Mouse (Mus musculus) liver, embryonic 11.5 days (tissue): ENCODE results near the gene Gbe1. TPM values are rescaled to one million over a fixed set of nuclear protein-coding genes. Genes with fewer than 3 reads are reported as not detected.

Source experiments
- ATAC-seq: fragments of 200-750 bp; cut with Nextera tagmentation; replicated peaks from 2 replicates; pipeline ENCODE4 v1.8.0; 2017; ENCODE audit warnings: moderate number of reproducible peaks, mild to moderate bottlenecking, moderate TSS enrichment, moderate library complexity; ENCODE audit not compliant: low FRiP score
- DNase-seq: peaks from one replicate; pipeline ENCODE4 v3.0.0-alpha.2; 2017; ENCODE audit warnings: low spot score
- H3K27ac ChIP-seq: fragments of 300-500 bp; sonication (generic); 2 replicates; pipeline ENCODE4 v1.5.1; 2014; ENCODE audit warnings: mild to moderate bottlenecking, low read depth, low read length, control low read depth
- H3K27me3 ChIP-seq: fragments of 300-500 bp; sonication (generic); replicated peaks from 2 replicates; pipeline ENCODE4 v1.6.1; 2014; ENCODE audit warnings: low read length, mixed read lengths; ENCODE audit not compliant: control insufficient read depth, insufficient read depth
- H3K36me3 ChIP-seq: fragments of 300-500 bp; sonication (generic); 2 replicates; pipeline ENCODE4 v1.6.1; 2014; ENCODE audit warnings: mild to moderate bottlenecking, low read length, moderate library complexity, mixed read lengths; ENCODE audit not compliant: control insufficient read depth, insufficient read depth
- H3K4me1 ChIP-seq: fragments of 300-500 bp; sonication (generic); replicated peaks from 2 replicates; pipeline ENCODE4 v1.6.1; 2014; ENCODE audit warnings: low read length, mixed read lengths; ENCODE audit not compliant: control insufficient read depth, insufficient read depth
- H3K4me2 ChIP-seq: fragments of 300-500 bp; sonication (generic); 2 replicates; pipeline ENCODE4 v1.6.1; 2014; ENCODE audit warnings: mild to moderate bottlenecking, control low read depth, moderate library complexity
- H3K4me3 ChIP-seq: fragments of 300-500 bp; sonication (generic); 2 replicates; pipeline ENCODE4 v1.5.1; 2014; ENCODE audit warnings: low read depth, low read length, control low read depth
- H3K9ac ChIP-seq: fragments of 300-500 bp; sonication (generic); 2 replicates; pipeline ENCODE4 v1.6.1; 2014; ENCODE audit warnings: low read depth, low read length, control low read depth
- H3K9me3 ChIP-seq: fragments of 300-500 bp; sonication (generic); 2 replicates; pipeline ENCODE4 v1.6.1; 2016; ENCODE audit warnings: low read length, inconsistent platforms, mixed read lengths; ENCODE audit not compliant: control insufficient read depth
- WGBS: fragments of 180-500 bp; shearing (Covaris S2); extraction: QIAGEN DNeasy Blood & Tissue Kit; methylation state at CpG from one replicate; pipeline ENCODE4 v1.1.7; 2014; 5-methylcytosine and 5-hydroxymethylcytosine counted together
- polyA plus RNA-seq: library from polyadenylated mRNA; unstranded; fragments of >200 nt; fragmentation: Nextera tagmentation; extraction: Ambion mirVana; gene quantifications from 2 replicates; pipeline ENCODE4 v1.2.1, GENCODE M21; 2014

Gene Gbe1
- polyA plus RNA-seq, 1 experiment from 2014 or later = 9.4 TPM

GRCm38 (mm10) chr16:70562574-70562973 is 248.8 kb downstream of the Gbe1 start:
- DNase-seq (no peak), ATAC-seq (no peak)
- H3K36me3 ChIP-seq = no peaks in the 10 kb centered on the region
- H3K9me3 ChIP-seq = no peaks in the 10 kb centered on the region
- H3K4me2 ChIP-seq = no peak overlapping the region
- WGBS = 84% methylated on average over 8 of the region's 8 CpGs
- no peaks in the 10 kb centered on the region for H3K27me3 ChIP-seq
- H3K4me3 ChIP-seq = no peak overlapping the region
- H3K4me1 ChIP-seq = no peaks in the 10 kb centered on the region
- no peak overlapping the region for H3K27ac ChIP-seq
- H3K9ac ChIP-seq = no peak overlapping the region

DNA sequence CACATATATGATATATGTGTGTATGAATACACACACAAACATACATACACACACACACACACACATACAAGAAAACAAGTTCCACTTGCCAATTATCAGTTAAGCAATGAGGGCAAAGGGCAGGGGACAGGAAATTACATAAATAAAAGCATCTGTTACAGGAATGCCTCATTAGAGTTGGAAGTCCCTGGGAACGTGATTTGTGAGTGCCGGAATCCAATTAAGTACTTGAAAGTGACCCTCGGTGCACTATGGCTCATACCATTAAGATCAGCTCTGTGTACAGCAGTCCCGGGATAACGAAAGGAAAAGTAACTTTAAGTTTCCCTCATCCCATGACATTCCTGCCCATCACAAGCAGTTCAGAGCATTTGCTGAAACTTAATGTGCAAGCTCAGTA is 249.7 kb downstream of the Gbe1 start:
- no peak for DNase-seq

GRCm38 (mm10) chr16:70568341-70569265 is 254.9 kb downstream of the Gbe1 start:
- 62% methylated on average over 23 of the region's 23 CpGs for WGBS
- DNase-seq = no peak
- H3K9ac ChIP-seq = no peak overlapping the region

More for the DNA sequence above, 249.7 kb downstream of the Gbe1 start:
- ATAC-seq = no peak
- H3K4me3 ChIP-seq = no peak overlapping the region
- H3K27me3 ChIP-seq = no peaks in the 10 kb centered on the region
- H3K4me2 ChIP-seq = no peak overlapping the region
- no peaks in the 10 kb centered on the region for H3K9me3 ChIP-seq
- 75% methylated on average over 5 of the region's 5 CpGs for WGBS
- H3K4me1 ChIP-seq = no peaks in the 10 kb centered on the region
- no peak overlapping the region for H3K9ac ChIP-seq
- H3K36me3 ChIP-seq = no peaks in the 10 kb centered on the region
- H3K27ac ChIP-seq = no peak overlapping the region

DNA sequence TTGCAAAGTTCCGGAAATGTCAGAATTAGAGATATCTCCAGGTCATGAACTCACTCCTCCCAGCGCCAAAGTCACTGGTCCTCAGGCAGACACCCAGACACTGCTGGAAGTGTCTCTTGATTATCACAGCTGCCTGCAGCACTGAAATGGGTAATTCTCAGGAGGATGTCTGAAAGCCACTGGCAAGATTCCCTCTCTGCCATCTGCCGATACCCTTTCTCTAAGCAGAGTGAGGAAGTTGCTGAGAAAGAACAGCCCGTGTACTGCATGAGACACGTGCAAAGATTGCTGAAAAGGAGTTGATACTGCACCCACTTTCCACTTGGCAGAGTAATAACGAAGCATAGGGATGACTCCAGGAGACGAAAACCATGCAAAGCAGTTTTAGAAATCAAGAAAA is 272.2 kb downstream of the Gbe1 start:
- WGBS = no CpG with 5 or more reads among the region's 7 CpGs
- H3K9ac ChIP-seq = no peak overlapping the region
- H3K4me1 ChIP-seq = no peaks in the 10 kb centered on the region
- no peak overlapping the region for H3K4me2 ChIP-seq
- no peaks in the 10 kb centered on the region for H3K27me3 ChIP-seq
- DNase-seq (no peak), ATAC-seq (no peak)
- H3K9me3 ChIP-seq = no peaks in the 10 kb centered on the region
- H3K4me3 ChIP-seq = no peak overlapping the region
- no peak overlapping the region for H3K27ac ChIP-seq
- no peaks in the 10 kb centered on the region for H3K36me3 ChIP-seq

More at GRCm38 (mm10) chr16:70568341-70569265, 254.9 kb downstream of the Gbe1 start:
- Histone ChIP-seq H3K27me3 (no peaks in the 10 kb centered on the region), H3K9me3 (no peaks in the 10 kb centered on the region), H3K36me3 (no peaks in the 10 kb centered on the region), H3K4me3 (no peak overlapping the region), H3K4me1 (no peaks in the 10 kb centered on the region), H3K4me2 (no peak overlapping the region), H3K27ac (no peak overlapping the region)
- ATAC-seq = peak; percentile 26; the same call in 1 of the 2 replicates

GRCm38 (mm10) chr16:70602326-70602725 is 288.6 kb downstream of the Gbe1 start:
- H3K27me3 ChIP-seq = no peaks in the 10 kb centered on the region
- DNase-seq (no peak), ATAC-seq (no peak)
- no peak overlapping the region for H3K27ac ChIP-seq
- H3K4me3 ChIP-seq = no peak overlapping the region
- H3K9me3 ChIP-seq = no peaks in the 10 kb centered on the region
- no peak overlapping the region for H3K4me2 ChIP-seq
- no peaks in the 10 kb centered on the region for H3K4me1 ChIP-seq
- H3K9ac ChIP-seq = no peak overlapping the region
- no peaks in the 10 kb centered on the region for H3K36me3 ChIP-seq
- WGBS = 70% methylated on average over 3 of the region's 3 CpGs

- Histone ChIP-seq H3K9me3 (no peaks in the 10 kb centered on the region; the same call in 1 of the 2 replicates), H3K4me3 (no peak overlapping the region), H3K36me3 (no peaks in the 10 kb centered on the region), H3K4me2 (no peak overlapping the region), H3K27me3 (no peaks in the 10 kb centered on the region), H3K9ac (no peak overlapping the region), H3K27ac (no peak overlapping the region), H3K4me1 (no peaks in the 10 kb centered on the region)
- WGBS = 75% methylated on average over 2 of the region's 2 CpGs
- DNase-seq (no peak), ATAC-seq (no peak)
Observed at GRCm38 (mm10) chr16:70608358-70608757, 294.6 kb downstream of the Gbe1 start.

GRCm38 (mm10) chr16:70617691-70618090 is 303.9 kb downstream of the Gbe1 start:
- H3K9me3 ChIP-seq = no peaks in the 10 kb centered on the region
- no peaks in the 10 kb centered on the region for H3K4me1 ChIP-seq
- no peak overlapping the region for H3K4me3 ChIP-seq
- no peaks in the 10 kb centered on the region for H3K27me3 ChIP-seq
- no peak overlapping the region for H3K9ac ChIP-seq
- H3K36me3 ChIP-seq = no peaks in the 10 kb centered on the region
- WGBS = 84% methylated on average over 1 of the region's 1 CpGs
- no peak overlapping the region for H3K4me2 ChIP-seq
- ATAC-seq = no peak
- DNase-seq = no peak
- no peak overlapping the region for H3K27ac ChIP-seq

DNA sequence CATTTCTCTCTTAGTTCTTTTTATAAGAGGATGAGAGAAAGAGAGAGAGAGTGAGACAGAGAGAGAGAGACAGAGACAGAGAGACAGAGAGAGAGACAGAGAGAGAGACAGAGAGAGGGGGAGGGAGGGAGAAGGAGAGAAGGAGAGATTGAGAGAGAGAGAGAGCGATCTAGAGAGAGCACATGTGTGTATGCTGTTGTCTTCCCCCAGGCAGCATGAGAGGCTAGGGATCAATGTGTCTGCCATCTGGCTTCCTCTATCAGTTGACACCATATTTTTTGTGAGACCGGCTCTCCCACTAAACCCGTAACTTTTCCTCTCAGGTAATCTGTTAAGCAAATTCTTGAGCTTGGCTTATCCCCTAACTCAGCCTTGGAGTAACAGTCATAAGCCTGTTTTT is 304.4 kb downstream of the Gbe1 start:
- Histone ChIP-seq H3K4me2 (no peak overlapping the region), H3K4me1 (no peaks in the 10 kb centered on the region), H3K9me3 (no peaks in the 10 kb centered on the region), H3K9ac (no peak overlapping the region), H3K36me3 (no peaks in the 10 kb centered on the region), H3K4me3 (no peak overlapping the region), H3K27ac (no peak overlapping the region), H3K27me3 (no peaks in the 10 kb centered on the region)
- DNase-seq (no peak), ATAC-seq (no peak)
- 85% methylated on average over 3 of the region's 3 CpGs for WGBS
